Mouse (Mus musculus) neural tube, embryonic 11.5 days (tissue): ENCODE data around the gene Ly6c1. TPM values are rescaled to one million over a fixed set of nuclear protein-coding genes. Genes with fewer than 3 reads are reported as not detected.
"Not testable (repeated sequence)": the region's sequence is repeated elsewhere in the genome, so short reads cannot be mapped to it uniquely, and the experiment has no call there.

Experiments used
- ATAC-seq: fragments of 200-750 bp; cut with Nextera tagmentation; 2 replicates; pipeline ENCODE4 v1.8.0; 2017; ENCODE audit warnings: moderate number of reproducible peaks, mild to moderate bottlenecking, moderate TSS enrichment, moderate library complexity; ENCODE audit not compliant: insufficient read depth, low FRiP score, low TSS enrichment
- DNase-seq: peaks from one replicate; pipeline ENCODE4 v3.0.0-alpha.2; 2015; ENCODE audit warnings: low spot score
- H3K27ac ChIP-seq: fragments of 300-500 bp; sonication (generic); 2 replicates; pipeline ENCODE4 v1.5.1; 2014; ENCODE audit warnings: low read depth, mild to moderate bottlenecking, low read length
- H3K27me3 ChIP-seq: fragments of 300-500 bp; sonication (generic); 2 replicates; pipeline ENCODE4 v1.6.1; 2014; ENCODE audit warnings: mild to moderate bottlenecking, low read length, mixed read lengths; ENCODE audit not compliant: control insufficient read depth, insufficient read depth
- H3K36me3 ChIP-seq: fragments of 300-500 bp; sonication (generic); 2 replicates; pipeline ENCODE4 v1.6.1; 2014; ENCODE audit warnings: mild to moderate bottlenecking, low read length, moderate library complexity, mixed read lengths; ENCODE audit not compliant: control insufficient read depth, insufficient read depth
- H3K4me1 ChIP-seq: fragments of 300-500 bp; sonication (generic); 2 replicates; pipeline ENCODE4 v1.6.1; 2014; ENCODE audit warnings: low read length, mixed read lengths; ENCODE audit not compliant: control insufficient read depth, insufficient read depth
- H3K4me2 ChIP-seq: fragments of 300-500 bp; sonication (generic); 2 replicates; pipeline ENCODE4 v1.6.1; 2014; ENCODE audit warnings: low read depth, mild to moderate bottlenecking, moderate library complexity
- H3K4me3 ChIP-seq: fragments of 300-500 bp; sonication (generic); 2 replicates; pipeline ENCODE4 v1.5.1; 2014; ENCODE audit warnings: low read depth, low read length
- H3K9ac ChIP-seq: fragments of 300-500 bp; sonication (generic); 2 replicates; pipeline ENCODE4 v1.6.1; 2014; ENCODE audit warnings: mild to moderate bottlenecking, low read length
- H3K9me3 ChIP-seq: fragments of 300-500 bp; sonication (generic); 2 replicates; pipeline ENCODE4 v1.6.1; 2016; ENCODE audit warnings: low read length; ENCODE audit not compliant: control insufficient read depth
- WGBS: fragments of 180-500 bp; shearing (Covaris S2); extraction: QIAGEN DNeasy Blood & Tissue Kit; methylation state at CpG from one replicate; pipeline ENCODE4 v1.1.7; 2014; 5-methylcytosine and 5-hydroxymethylcytosine counted together
- polyA plus RNA-seq: library from polyadenylated mRNA; unstranded; fragments of >200 nt; fragmentation: Nextera tagmentation; extraction: Ambion mirVana; gene quantifications from 2 replicates; pipeline ENCODE4 v1.2.1, GENCODE M21; 2014

The Ly6c1 gene
- polyA plus RNA-seq, 1 experiment from 2014 or later, result 1.3 TPM

- ATAC-seq, H3K27ac ChIP-seq, H3K4me3 ChIP-seq, H3K4me2 ChIP-seq, H3K36me3 ChIP-seq, H3K9ac ChIP-seq, H3K4me1 ChIP-seq, H3K9me3 ChIP-seq, DNase-seq, H3K27me3 ChIP-seq: not testable (repeated sequence)
- 100% methylated on average over 1 of the region's 1 CpGs for WGBS
Measured at GRCm38 (mm10) chr15:75050593-75050992, 2.0 kb upstream of the Ly6c1 start.

- not testable (repeated sequence) for H3K4me3 ChIP-seq, H3K27me3 ChIP-seq, H3K4me2 ChIP-seq, H3K4me1 ChIP-seq, H3K9ac ChIP-seq, ATAC-seq, DNase-seq, H3K36me3 ChIP-seq, H3K27ac ChIP-seq, H3K9me3 ChIP-seq
- WGBS, result 81% methylated on average over 2 of the region's 2 CpGs
Measured at GRCm38 (mm10) chr15:75049811-75050210, 1.2 kb upstream of the Ly6c1 start.

- H3K27ac ChIP-seq, H3K4me3 ChIP-seq, H3K4me1 ChIP-seq, H3K4me2 ChIP-seq, H3K9me3 ChIP-seq, H3K36me3 ChIP-seq, ATAC-seq, H3K9ac ChIP-seq, DNase-seq, H3K27me3 ChIP-seq: not testable (repeated sequence)
- WGBS, result 95% methylated on average over 1 of the region's 1 CpGs
Measured at GRCm38 (mm10) chr15:75047970-75048320, 685 bp downstream of the Ly6c1 start.

- not testable (repeated sequence) for H3K4me1 ChIP-seq, ATAC-seq, H3K27me3 ChIP-seq, H3K4me2 ChIP-seq, H3K4me3 ChIP-seq, H3K9me3 ChIP-seq, H3K36me3 ChIP-seq, H3K27ac ChIP-seq, H3K9ac ChIP-seq, DNase-seq
- 78% methylated on average over 5 of the region's 7 CpGs for WGBS
Measured at GRCm38 (mm10) chr15:75047313-75047969, 1.2 kb downstream of the Ly6c1 start.

- not testable (repeated sequence) for DNase-seq, ATAC-seq, H3K4me1 ChIP-seq, H3K9ac ChIP-seq, H3K4me2 ChIP-seq, H3K9me3 ChIP-seq, H3K36me3 ChIP-seq, H3K27ac ChIP-seq, H3K27me3 ChIP-seq, H3K4me3 ChIP-seq
- WGBS, result 67% methylated on average over 3 of the region's 3 CpGs
Measured at GRCm38 (mm10) chr15:75045501-75045900, 3.1 kb downstream of the Ly6c1 start.

GRCm38 (mm10) chr15:75021020-75021759, 27.4 kb downstream of the Ly6c1 start:
- 77% methylated on average over 6 of the region's 10 CpGs for WGBS
- not testable (repeated sequence) for ATAC-seq, H3K4me2 ChIP-seq, H3K9ac ChIP-seq, DNase-seq, H3K27me3 ChIP-seq, H3K27ac ChIP-seq, H3K36me3 ChIP-seq, H3K9me3 ChIP-seq, H3K4me1 ChIP-seq, H3K4me3 ChIP-seq

- DNase-seq, result peak; percentile 20
- not testable (repeated sequence) for H3K9ac ChIP-seq, H3K4me2 ChIP-seq, ATAC-seq, H3K9me3 ChIP-seq, H3K4me3 ChIP-seq, H3K27me3 ChIP-seq, H3K36me3 ChIP-seq, H3K27ac ChIP-seq, H3K4me1 ChIP-seq
- whole genome bisulfite sequencing, result 44% methylated on average over 2 of the region's 2 CpGs
Measured at GRCm38 (mm10) chr15:75019446-75019845, 29.2 kb downstream of the Ly6c1 start.
